Mouse (Mus musculus): ENCODE results near the gene Gm49721.
"Not testable (repeated sequence)": the region's sequence is repeated elsewhere in the genome, so short reads cannot be mapped to it uniquely, and the experiment has no call there.

Gm49721 gene

DNA sequence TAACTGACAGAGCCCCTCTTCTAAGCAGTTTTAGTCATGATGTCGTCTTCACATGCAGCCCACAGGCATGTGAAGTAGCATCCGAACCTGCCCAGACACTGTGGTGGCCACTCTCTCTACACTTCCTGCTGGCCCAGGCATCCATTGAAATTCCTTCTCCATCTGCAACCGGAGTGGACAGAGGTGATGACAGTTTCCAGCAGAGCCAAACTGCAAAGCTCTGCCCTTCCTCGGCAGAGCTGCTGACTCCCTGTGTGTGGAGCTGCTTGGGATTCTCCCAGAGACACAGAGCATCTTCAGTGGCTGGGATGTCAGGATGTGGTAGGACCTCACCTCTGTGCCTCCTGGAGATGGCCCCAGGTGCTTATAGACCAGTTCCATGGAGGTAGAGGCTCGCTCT lies 105.8 kb downstream of the Gm49721 start:
- not testable (repeated sequence) for DNase-seq

DNA sequence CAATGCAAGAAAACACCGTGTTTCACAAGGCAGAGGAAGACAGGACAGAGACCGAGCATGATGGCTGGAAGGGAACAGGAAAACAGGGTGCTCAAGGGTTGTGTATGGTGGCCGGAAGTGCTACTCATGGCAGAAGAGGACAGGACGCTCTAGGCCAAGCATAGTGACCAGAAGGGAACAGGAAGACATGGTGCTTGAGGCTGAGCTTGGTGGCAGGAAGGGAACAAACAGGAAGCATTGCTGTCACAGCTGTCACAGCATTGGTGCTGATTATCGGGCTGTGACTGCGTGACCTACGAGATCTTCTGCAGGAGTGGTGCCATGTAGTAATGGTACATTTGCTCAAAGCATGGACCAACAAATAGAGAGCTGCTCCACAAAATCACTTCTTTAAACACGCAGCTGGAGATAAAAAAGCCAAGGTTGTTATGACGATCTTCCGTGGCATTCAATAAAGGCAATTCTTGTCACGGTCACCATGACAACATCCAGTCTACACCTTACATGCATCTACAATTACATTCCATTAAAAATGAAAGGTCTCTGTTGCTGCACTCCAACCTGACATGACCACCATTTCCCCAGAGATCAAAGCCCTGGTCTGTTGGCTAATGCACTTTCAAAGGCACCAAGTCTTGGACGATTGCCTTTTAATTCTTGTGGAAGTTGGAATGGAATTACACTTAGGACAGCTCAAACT lies 106.9 kb downstream of the Gm49721 start:
- not testable (repeated sequence) for DNase-seq

DNA sequence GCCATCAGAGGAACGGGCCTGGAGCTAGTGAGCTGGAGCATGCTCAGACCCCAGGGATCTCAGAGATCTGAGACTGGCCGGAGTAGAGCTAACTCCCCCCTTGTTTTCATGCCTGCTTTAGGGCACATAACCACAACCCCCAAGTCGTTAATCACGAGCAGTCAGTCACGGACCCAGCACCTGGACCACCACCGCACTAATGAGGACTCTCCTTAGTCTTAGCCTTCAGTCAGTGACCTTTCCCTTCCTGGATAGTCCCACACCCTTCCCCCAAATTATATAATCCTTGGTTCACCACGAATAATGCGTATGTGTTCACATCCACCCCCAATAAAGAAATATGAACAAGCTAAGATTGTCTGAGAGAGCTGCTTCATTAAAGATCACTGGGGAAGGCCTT lies 108.1 kb downstream of the Gm49721 start:
- DNase-seq = not testable (repeated sequence)
